Mouse (Mus musculus) c-Kit-positive CD71-positive TER-119-positive erythroid progenitor cells, embryonic 14.5 days (primary cell): Measurements from ENCODE around the gene Rae1.

Source experiments
- DNase-seq: peaks from one replicate; pipeline ENCODE4 v3.0.0-alpha.2; 2013; ENCODE audit warnings: low spot score

Rae1 gene

GRCm38 (mm10) chr2:172996207-172996606, 3.7 kb upstream of the Rae1 start:
- no peak for DNase-seq

- no peak for DNase-seq
Measured at GRCm38 (mm10) chr2:172997748-172998147, 2.2 kb upstream of the Rae1 start.

GRCm38 (mm10) chr2:172998478-172998877, 1.4 kb upstream of the Rae1 start:
- no peak for DNase-seq

DNA sequence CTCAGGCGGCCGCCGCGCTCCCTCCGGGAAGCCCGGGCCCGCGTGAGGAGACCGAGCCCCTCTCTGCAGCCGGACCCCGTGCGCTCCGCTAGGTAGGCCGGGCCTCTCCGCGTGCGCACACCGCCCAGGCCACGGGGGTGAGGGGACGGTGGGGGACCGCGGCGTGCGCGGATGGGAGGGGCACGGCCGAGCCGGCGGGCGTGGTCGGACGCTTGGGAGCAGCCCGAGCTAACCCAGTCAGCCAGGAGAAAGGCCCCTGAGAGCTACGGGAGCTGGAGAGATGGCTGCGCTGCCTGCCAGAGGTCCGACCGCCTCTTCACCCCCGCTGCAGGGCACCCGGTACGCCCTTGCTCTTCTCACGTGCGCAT, 352 bp downstream of the Rae1 start:
- DNase-seq: peak; percentile 61

DNA sequence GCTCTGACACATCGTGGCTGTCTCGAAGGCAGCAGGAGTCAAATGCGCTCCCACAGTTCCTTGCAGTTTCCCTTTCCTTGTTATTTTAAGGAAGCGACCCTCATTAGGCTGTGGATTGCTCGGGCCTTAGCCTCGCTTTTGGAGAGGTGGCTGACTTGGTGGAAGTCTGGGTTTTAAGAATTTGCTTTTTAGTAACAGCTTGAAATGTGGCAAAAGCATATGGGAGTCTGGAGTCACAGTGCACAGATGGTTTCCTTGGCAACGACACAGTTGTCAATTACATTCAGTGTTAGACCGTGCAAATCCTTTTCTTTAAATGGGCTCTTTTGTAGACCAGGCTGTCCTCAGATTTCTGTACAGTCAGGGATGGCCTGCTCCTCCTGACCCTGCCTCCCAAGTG, 1.0 kb downstream of the Rae1 start:
- no peak for DNase-seq

DNA sequence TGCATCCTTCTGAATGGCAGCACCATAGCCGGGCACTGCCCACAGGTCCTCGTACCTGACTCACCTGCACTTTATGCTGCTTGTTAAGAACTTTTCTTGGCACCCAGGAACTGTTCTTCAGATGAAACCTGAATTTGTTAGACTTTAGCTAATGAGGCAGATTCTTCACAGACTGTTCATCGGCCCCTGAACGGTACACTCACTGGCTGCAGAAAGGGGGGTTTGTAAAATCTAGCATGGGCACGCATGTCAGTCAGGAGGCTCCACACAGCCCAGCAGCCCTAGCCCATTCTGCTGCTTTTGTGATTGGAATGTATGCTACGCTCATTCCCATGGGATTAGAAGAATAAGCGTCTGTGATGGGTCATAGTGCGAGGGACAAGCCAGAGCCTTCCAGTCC, 3.8 kb downstream of the Rae1 start:
- no peak for DNase-seq

GRCm38 (mm10) chr2:173010220-173010717, 10.4 kb downstream of the Rae1 start:
- DNase-seq: no peak

GRCm38 (mm10) chr2:173011440-173011839, 11.5 kb downstream of the Rae1 start:
- DNase-seq: no peak

GRCm38 (mm10) chr2:173014741-173015287, 14.9 kb downstream of the Rae1 start:
- DNase-seq: no peak

DNA sequence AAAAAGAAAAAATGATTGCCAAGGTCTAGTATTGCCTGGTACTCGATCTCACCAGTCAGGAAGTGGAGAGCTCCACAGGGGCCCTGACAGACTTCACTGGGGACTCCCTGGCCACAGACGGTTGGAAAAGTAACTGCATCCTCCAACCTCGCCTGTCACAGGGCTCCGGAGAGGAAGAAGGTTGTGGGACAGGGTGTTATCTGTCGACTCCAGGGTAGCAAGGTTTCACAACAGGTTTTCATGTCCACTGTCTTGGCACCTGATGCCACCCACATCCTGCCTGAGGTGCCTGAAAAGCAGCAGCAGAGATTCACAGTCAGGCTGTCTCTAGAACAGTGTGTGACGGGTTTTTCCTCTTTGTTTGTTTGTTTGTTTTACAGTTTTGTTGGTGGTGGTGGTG, 18.0 kb downstream of the Rae1 start:
- no peak for DNase-seq

GRCm38 (mm10) chr2:173018618-173019017, 18.7 kb downstream of the Rae1 start:
- no peak for DNase-seq

DNA sequence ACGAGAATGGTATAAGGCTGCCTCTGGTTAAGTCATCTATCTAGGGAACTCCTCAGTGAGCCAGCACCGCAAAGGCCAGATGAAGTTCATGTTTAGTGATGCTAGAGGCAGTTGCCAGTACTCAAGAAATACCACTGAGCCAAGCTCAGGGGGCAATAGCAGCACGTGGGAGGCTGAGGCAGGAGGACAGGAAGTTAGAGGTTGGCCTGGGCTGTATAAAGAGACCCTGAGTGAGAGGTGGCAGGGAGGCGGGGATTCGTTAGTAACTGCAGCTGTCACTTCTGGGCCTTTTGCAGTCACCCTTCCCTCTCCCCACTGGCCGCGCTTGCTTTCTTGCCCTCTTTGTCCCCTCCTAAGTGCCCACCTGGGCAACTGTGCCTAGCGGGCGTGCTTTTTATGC, 19.4 kb downstream of the Rae1 start:
- no peak for DNase-seq

- peak; percentile 89 for DNase-seq
Measured at GRCm38 (mm10) chr2:173019790-173020189, 19.9 kb downstream of the Rae1 start.

DNA sequence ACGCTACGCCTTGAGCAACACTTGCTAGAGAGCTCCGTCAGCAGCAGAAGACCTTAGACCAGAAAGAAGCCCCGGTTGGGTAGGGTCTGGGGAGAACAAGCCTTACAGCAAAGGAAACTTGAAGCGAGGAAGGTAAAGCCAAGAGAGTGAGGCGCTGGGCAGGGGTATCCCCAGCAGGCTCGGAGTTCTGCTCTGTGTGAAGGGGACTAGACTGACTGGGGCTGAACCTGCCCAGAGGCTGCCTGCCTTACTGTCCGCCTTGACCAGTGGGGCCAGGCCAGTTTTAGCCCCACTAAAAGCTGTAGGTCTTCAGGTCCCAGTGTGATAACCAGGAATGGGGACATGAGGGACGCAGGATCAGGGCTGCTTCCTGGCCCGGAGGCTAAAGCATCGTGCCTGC, 20.5 kb downstream of the Rae1 start, which contains the start of gene Rbm38:
Gene Rbm38, plus strand, starts transcription at position 69 of the 400 bp plus-strand sequence.
- DNase-seq: no peak

GRCm38 (mm10) chr2:173021633-173022055, 21.7 kb downstream of the Rae1 start:
- peak; percentile 92 for DNase-seq

DNA sequence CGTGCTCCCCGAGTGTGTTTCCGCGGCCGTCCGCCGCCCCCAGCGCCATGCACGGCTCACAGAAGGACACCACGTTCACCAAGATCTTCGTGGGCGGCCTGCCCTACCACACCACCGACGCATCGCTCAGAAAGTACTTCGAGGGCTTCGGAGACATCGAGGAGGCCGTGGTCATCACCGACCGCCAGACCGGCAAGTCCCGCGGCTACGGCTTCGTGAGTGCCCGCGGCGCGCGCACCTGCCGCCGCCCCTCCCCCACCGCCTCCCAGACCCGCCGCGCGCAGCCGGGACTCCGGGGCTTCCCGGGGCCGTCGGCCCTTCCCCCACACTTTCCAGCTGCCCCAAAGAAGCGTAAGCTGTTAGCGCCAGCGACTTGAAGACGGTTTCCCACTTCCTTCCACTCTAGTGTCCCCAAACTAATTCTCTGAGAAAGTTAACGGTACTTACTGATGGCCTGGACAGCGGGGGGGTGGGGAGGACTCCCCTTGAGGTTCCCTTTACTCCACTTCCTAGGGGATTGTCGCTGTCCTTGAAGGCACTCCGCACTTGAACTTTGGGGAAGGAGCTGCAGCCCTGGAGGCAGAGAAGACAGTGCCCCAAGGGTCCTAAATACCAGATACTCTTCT, 22.3 kb downstream of the Rae1 start:
- no peak for DNase-seq

- DNase-seq: no peak
Measured at GRCm38 (mm10) chr2:173022813-173023212, 22.9 kb downstream of the Rae1 start.

DNA sequence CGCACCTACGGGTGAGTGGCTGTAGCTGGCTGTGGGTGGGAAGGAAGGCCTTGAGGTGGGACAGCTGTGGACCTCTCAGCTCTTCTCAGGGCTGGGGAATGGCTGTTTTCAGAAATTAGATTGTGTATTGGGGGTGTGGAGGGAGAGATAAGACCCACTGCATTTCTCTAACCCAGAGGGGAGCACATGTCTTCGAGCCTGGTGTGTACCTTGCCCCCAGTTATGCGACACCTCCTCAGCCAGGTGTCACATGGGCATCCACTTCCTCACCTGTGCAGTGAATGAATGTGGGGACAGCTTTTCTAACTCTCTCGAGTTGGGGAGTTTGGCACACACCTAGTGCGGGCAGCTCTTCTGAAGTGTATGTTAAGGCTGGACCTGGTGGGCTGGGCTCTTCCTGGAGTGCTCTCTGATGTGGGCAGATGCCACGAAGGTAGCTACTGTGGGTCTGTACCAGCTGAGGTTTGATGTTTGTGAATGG, 23.5 kb downstream of the Rae1 start:
- no peak for DNase-seq

DNA sequence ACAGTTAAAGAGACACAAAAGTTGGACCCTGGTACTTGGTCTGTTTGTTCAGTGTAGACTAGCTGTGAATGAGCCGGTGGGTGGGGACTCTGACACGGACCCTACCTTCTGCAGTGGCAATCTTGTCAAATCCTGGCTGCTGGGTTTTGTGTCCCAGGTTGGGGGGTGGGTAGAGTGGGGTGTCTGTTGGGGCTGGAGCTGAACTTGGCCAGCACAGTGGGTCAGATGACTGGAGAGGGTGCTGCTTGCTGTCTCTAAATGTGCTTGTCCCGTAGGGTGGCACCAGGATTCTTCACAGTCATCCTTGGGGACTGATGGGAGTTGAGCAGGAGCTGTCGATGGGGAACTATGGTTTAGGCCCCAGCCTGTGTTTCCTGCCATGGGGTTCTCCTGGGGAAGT, 24.0 kb downstream of the Rae1 start:
- DNase-seq: no peak

GRCm38 (mm10) chr2:173024392-173024791, 24.5 kb downstream of the Rae1 start:
- DNase-seq: no peak

DNA sequence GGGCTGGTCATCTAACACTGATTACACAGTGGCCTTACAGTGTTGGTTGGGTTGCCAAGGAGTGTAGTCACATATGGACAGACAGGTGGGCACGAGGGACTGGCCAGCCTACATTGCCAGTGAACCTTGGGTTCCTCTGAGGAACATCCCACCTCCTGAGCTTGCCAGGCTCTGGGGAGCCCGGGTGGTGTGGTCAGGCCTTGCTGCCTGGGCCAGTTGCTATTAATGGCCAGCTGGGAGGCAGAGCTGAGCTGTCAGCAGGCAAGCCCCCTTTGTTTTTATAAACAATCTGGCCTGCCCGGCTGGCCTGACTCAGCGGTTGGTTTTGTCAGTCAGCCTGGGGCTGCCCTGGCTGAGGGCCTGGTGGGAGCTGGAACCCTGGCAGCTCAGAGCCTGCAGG, 25.0 kb downstream of the Rae1 start:
- no peak for DNase-seq

- DNase-seq: no peak
Measured at GRCm38 (mm10) chr2:173026286-173026685, 26.4 kb downstream of the Rae1 start.

DNA sequence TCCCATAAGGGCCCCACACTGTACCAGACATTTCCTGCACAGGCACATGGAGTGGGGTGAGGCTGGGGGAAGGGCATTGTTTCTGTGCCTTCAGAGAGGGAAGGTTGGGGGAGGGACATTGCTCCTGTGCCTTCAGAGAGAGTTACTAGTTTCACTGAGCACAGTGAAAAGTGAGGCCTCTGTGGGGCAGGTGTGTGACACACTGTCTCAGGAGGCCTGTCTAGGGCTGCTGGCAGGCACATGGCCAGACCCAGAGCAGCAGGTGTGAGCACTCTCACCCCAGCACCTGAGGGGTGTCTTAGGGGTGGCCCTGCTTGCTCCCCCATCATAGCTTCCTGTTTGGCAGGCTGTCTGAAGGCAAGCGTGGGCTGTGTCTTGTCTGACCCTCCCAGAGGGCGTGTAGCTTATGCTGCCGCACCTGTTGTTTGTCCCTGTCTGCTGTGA, 26.8 kb downstream of the Rae1 start:
- DNase-seq: no peak
